Mouse (Mus musculus): ENCODE results near the gene Cct3. TPM values are rescaled to one million over a fixed set of nuclear protein-coding genes. Genes with fewer than 3 reads are reported as not detected.
"Not testable (repeated sequence)": the region's sequence is repeated elsewhere in the genome, so short reads cannot be mapped to it uniquely, and the experiment has no call there.

The Cct3 gene
- polyA plus RNA-seq, 1 experiment from 2014 or later: 427 TPM

GRCm38 (mm10) chr3:88364337-88364736 lies 67.4 kb downstream of the Cct3 start, which contains the start of gene Paqr6:
Paqr6 (plus strand) TSS chr3:88364584.
- no peaks in the 10 kb centered on the region for H3K27me3 ChIP-seq (ENCODE audit: control insufficient read depth, insufficient read depth, low read length)
- no peaks in the 10 kb centered on the region for H3K4me1 ChIP-seq (ENCODE audit: control insufficient read depth, insufficient read depth, low read length)
- H3K9ac ChIP-seq (replicated peaks; ENCODE audit: low read depth, low read length): no peak within 1 kb of the TSS
- no peak for ATAC-seq (ENCODE audit: low read depth)
- H3K27ac ChIP-seq (ENCODE audit: low read depth, low read length): no peak within 1 kb of the TSS
- WGBS: 3% methylated on average over 16 of the region's 16 CpGs
- no peak within 1 kb of the TSS for H3K4me2 ChIP-seq (ENCODE audit: low read depth, low read length)
- H3K9me3 ChIP-seq (ENCODE audit: control insufficient read depth, low read length): no peaks in the 10 kb centered on the region
- H3K36me3 ChIP-seq (ENCODE audit: control insufficient read depth, insufficient read depth, low read length): peaks cover 24% of the 10 kb centered on the region
- H3K4me3 ChIP-seq (ENCODE audit: low read depth, low read length): no peak within 1 kb of the TSS

GRCm38 (mm10) chr3:88365705-88366361 lies 68.9 kb downstream of the Cct3 start:
- H3K4me1 ChIP-seq (ENCODE audit: control insufficient read depth, insufficient read depth, low read length): no peaks in the 10 kb centered on the region
- H3K36me3 ChIP-seq (ENCODE audit: control insufficient read depth, insufficient read depth, low read length): peaks cover 10% of the 10 kb centered on the region
- ATAC-seq (ENCODE audit: low read depth): peak; percentile 20; the same call in 1 of the 2 replicates
- H3K4me2 ChIP-seq (ENCODE audit: low read depth, low read length): no peak overlapping the region
- H3K9me3 ChIP-seq (ENCODE audit: control insufficient read depth, low read length): no peaks in the 10 kb centered on the region
- no peak overlapping the region for H3K4me3 ChIP-seq (ENCODE audit: low read depth, low read length)
- H3K27ac ChIP-seq (ENCODE audit: low read depth, low read length): no peak overlapping the region
- H3K9ac ChIP-seq (replicated peaks; ENCODE audit: low read depth, low read length): no peak overlapping the region
- 44% methylated on average over 34 of the region's 34 CpGs for WGBS
- no peaks in the 10 kb centered on the region for H3K27me3 ChIP-seq (ENCODE audit: control insufficient read depth, insufficient read depth, low read length)

GRCm38 (mm10) chr3:88366830-88367428 lies 70.0 kb downstream of the Cct3 start:
- H3K4me1 ChIP-seq (ENCODE audit: control insufficient read depth, insufficient read depth, low read length); H3K36me3 ChIP-seq (ENCODE audit: control insufficient read depth, insufficient read depth, low read length); H3K4me3 ChIP-seq (ENCODE audit: low read depth, low read length); H3K9me3 ChIP-seq (ENCODE audit: control insufficient read depth, low read length); H3K27me3 ChIP-seq (ENCODE audit: control insufficient read depth, insufficient read depth, low read length); H3K4me2 ChIP-seq (ENCODE audit: low read depth, low read length); H3K9ac ChIP-seq (replicated peaks; ENCODE audit: low read depth, low read length); H3K27ac ChIP-seq (ENCODE audit: low read depth, low read length): not testable (repeated sequence)
- 4% methylated on average over 20 of the region's 22 CpGs for WGBS
- ATAC-seq (ENCODE audit: low read depth): peak; percentile 84

- WGBS: 46% methylated on average over 3 of the region's 7 CpGs
- H3K9ac ChIP-seq (replicated peaks; ENCODE audit: low read depth, low read length); H3K9me3 ChIP-seq (ENCODE audit: control insufficient read depth, low read length); H3K4me2 ChIP-seq (ENCODE audit: low read depth, low read length); H3K4me3 ChIP-seq (ENCODE audit: low read depth, low read length); H3K27ac ChIP-seq (ENCODE audit: low read depth, low read length); H3K4me1 ChIP-seq (ENCODE audit: control insufficient read depth, insufficient read depth, low read length); H3K36me3 ChIP-seq (ENCODE audit: control insufficient read depth, insufficient read depth, low read length); H3K27me3 ChIP-seq (ENCODE audit: control insufficient read depth, insufficient read depth, low read length): not testable (repeated sequence)
- peak; percentile 48; the same call in 1 of the 2 replicates for ATAC-seq (ENCODE audit: low read depth)
Measured at GRCm38 (mm10) chr3:88367517-88367916, 70.6 kb downstream of the Cct3 start.

DNA sequence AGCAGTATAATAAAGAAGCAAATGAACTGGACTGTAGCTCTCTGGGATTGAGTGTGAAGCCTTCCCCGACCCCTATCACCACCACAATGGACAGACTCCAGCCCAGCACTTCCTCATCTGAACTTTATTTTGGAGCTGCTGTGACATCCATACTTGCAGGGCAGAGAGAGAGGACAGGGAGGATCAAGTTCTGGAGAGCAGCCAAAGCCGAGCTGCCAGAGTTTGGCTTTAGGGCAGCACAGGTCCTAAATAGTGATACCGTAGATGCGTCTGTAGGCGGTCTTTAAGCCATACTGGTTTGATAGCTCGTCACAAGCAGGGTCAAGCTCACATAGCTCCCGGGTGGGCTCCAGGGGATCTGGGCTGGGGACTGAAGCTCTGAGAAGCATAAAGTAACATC lies 71.6 kb downstream of the Cct3 start:
- not testable (repeated sequence) for H3K36me3 ChIP-seq (ENCODE audit: control insufficient read depth, insufficient read depth, low read length); H3K4me2 ChIP-seq (ENCODE audit: low read depth, low read length)

More for the DNA sequence above, 71.6 kb downstream of the Cct3 start:
- H3K27ac ChIP-seq (ENCODE audit: low read depth, low read length); H3K4me1 ChIP-seq (ENCODE audit: control insufficient read depth, insufficient read depth, low read length); H3K9ac ChIP-seq (replicated peaks; ENCODE audit: low read depth, low read length); H3K9me3 ChIP-seq (ENCODE audit: control insufficient read depth, low read length); H3K4me3 ChIP-seq (ENCODE audit: low read depth, low read length); ATAC-seq (ENCODE audit: low read depth); H3K27me3 ChIP-seq (ENCODE audit: control insufficient read depth, insufficient read depth, low read length): not testable (repeated sequence)
- WGBS: 94% methylated on average over 7 of the region's 7 CpGs

Other genes starting within 250 kb of the Cct3 start
- 157 and 167 TPM in 2 replicates for gene Naxe, start 238.6 kb upstream of the Cct3 start, polyA plus RNA-seq (2014; fragmentation: Nextera tagmentation; extraction: Ambion mirVana)
- gene Ttc24, start 218.8 kb upstream of the Cct3 start, polyA plus RNA-seq (2014; fragmentation: Nextera tagmentation; extraction: Ambion mirVana): not detected in 2 replicates
- 1.2 and 2.5 TPM in 2 replicates for gene Iqgap3, start 215.1 kb upstream of the Cct3 start, polyA plus RNA-seq (2014; fragmentation: Nextera tagmentation; extraction: Ambion mirVana)
- 19.6 and 20.4 TPM in 2 replicates for gene Mef2d, start 154.7 kb upstream of the Cct3 start, polyA plus RNA-seq (2014; fragmentation: Nextera tagmentation; extraction: Ambion mirVana)
- gene Rhbg, start 42.4 kb upstream of the Cct3 start, polyA plus RNA-seq (2014; fragmentation: Nextera tagmentation; extraction: Ambion mirVana): 0.51 and 0.85 TPM in 2 replicates
- gene Gm38392, start 9.9 kb upstream of the Cct3 start, polyA plus RNA-seq (2014; fragmentation: Nextera tagmentation; extraction: Ambion mirVana): 0.72 TPM in 1 of 2 replicates, not detected in the other
- 8.1 and 9.0 TPM in 2 replicates for gene Tsacc, start 117 bp upstream of the Cct3 start, polyA plus RNA-seq (2014; fragmentation: Nextera tagmentation; extraction: Ambion mirVana)
- 65.0 and 76.4 TPM in 2 replicates for gene Glmp, start 27.9 kb downstream of the Cct3 start, polyA plus RNA-seq (2014; fragmentation: Nextera tagmentation; extraction: Ambion mirVana)
- gene Tmem79, start 39.0 kb downstream of the Cct3 start, polyA plus RNA-seq (2014; fragmentation: Nextera tagmentation; extraction: Ambion mirVana): 0.90 and 0.99 TPM in 2 replicates
- 47.6 and 49.0 TPM in 2 replicates for gene Smg5, start 39.1 kb downstream of the Cct3 start, polyA plus RNA-seq (2014; fragmentation: Nextera tagmentation; extraction: Ambion mirVana)
- 0.35 and 1.6 TPM in 2 replicates for gene Paqr6, start 67.5 kb downstream of the Cct3 start, polyA plus RNA-seq (2014; fragmentation: Nextera tagmentation; extraction: Ambion mirVana)
- 0.28 TPM in 1 of 2 replicates, not detected in the other for gene Bglap3, start 75.6 kb downstream of the Cct3 start, polyA plus RNA-seq (2014; fragmentation: Nextera tagmentation; extraction: Ambion mirVana)
- gene Bglap2, start 81.6 kb downstream of the Cct3 start, polyA plus RNA-seq (2014; fragmentation: Nextera tagmentation; extraction: Ambion mirVana): not detected in 2 replicates
- gene Bglap, start 87.3 kb downstream of the Cct3 start, polyA plus RNA-seq (2014; fragmentation: Nextera tagmentation; extraction: Ambion mirVana): not detected in 2 replicates
- gene Pmf1, start 113.2 kb downstream of the Cct3 start, polyA plus RNA-seq (2014; fragmentation: Nextera tagmentation; extraction: Ambion mirVana): 19.3 and 22.2 TPM in 2 replicates
- gene Slc25a44, start 128.0 kb downstream of the Cct3 start, polyA plus RNA-seq (2014; fragmentation: Nextera tagmentation; extraction: Ambion mirVana): 40.8 and 42.5 TPM in 2 replicates
- 20.8 and 21.5 TPM in 2 replicates for gene Sema4a, start 164.1 kb downstream of the Cct3 start, polyA plus RNA-seq (2014; fragmentation: Nextera tagmentation; extraction: Ambion mirVana)
- gene Lmna, start 212.8 kb downstream of the Cct3 start, polyA plus RNA-seq (2014; fragmentation: Nextera tagmentation; extraction: Ambion mirVana): 41.0 and 41.4 TPM in 2 replicates
- 34.0 and 35.3 TPM in 2 replicates for gene Mex3a, start 235.3 kb downstream of the Cct3 start, polyA plus RNA-seq (2014; fragmentation: Nextera tagmentation; extraction: Ambion mirVana)